8 mouse cellular contexts compared by ENCODE assay signal in genomic region chr14:30625131-30625807, GRCm38 (mm10). TPM values are rescaled to one million over a fixed set of nuclear protein-coding genes. Genes with fewer than 3 reads are reported as not detected.
DNase-seq lines count a peak whose midpoint lies in the region; ATAC-seq and TF ChIP-seq lines count a peak whose summit lies in the region.

No protein-coding gene starts in this region.

- peak; percentile 51 to 57 for DNase-seq in right cerebral cortex, postnatal 10 days (ENCODE audit: low spot score in 2 of 2)
- no peak for DNase-seq in right cerebral cortex, postnatal 36 days (ENCODE audit: low spot score in 2 of 2)
- peak; percentile 31 for DNase-seq in embryo, embryonic 11.5 days (ENCODE audit: low read depth, low spot score)
- DNase-seq in heart, adult 2 months, result peak; percentile 62 to 72
- DNase-seq in kidney, adult 18-20 months, result peak; percentile 66
- DNase-seq in lung, postnatal 14 days, result peak; percentile 67
- peak; percentile 42 for DNase-seq in spleen, adult 12 weeks (ENCODE audit: low spot score)

- no peak for TF ChIP-seq CTCF in heart, adult 2 months (IDR thresholded peaks at IDR 0.05)

- no peaks in the 10 kb centered on the region for H3K27me3 ChIP-seq in heart, adult 2 months (ENCODE audit: control insufficient read depth, insufficient read depth, low read length)

- no peaks in the 10 kb centered on the region for H3K36me3 ChIP-seq in heart, adult 2 months (ENCODE audit: control insufficient read depth, insufficient read depth, low read length)

- no peak for ATAC-seq in monocyte, adult 5-6 weeks (replicated peaks; ENCODE audit: insufficient number of reproducible peaks, low FRiP score, low TSS enrichment, poor library complexity, severe bottlenecking)

- no peak for TF ChIP-seq POLR2A in heart, adult 2 months (IDR thresholded peaks at IDR 0.05; ENCODE audit: insufficient read depth, low read depth, low read length)

- H3K9ac ChIP-seq in heart, adult 2 months (ENCODE audit: low read depth, low read length), result peak overlapping the region; percentile 78

- peak overlapping the region; percentile 76 for H3K27ac ChIP-seq in heart, adult 2 months

- no peak for TF ChIP-seq EP300 in heart, adult 2 months (IDR thresholded peaks at IDR 0.05; ENCODE audit: insufficient read depth, low read depth, low read length)

- H3K4me1 ChIP-seq in heart, adult 2 months (ENCODE audit: control insufficient read depth, insufficient read depth, low read length), result peaks cover under 1% of the 10 kb centered on the region

- peak overlapping the region; percentile 93 for H3K4me3 ChIP-seq in heart, adult 2 months

- intact Hi-C loops in heart, adult 2 months (cut with DNase I), result no loop called here

- 3% methylated on average over 39 of the region's 39 CpGs for WGBS in heart, adult 2 months

- H3K79me2 ChIP-seq in heart, adult 2 months (replicated peaks; ENCODE audit: control insufficient read depth, insufficient read depth, low read length), result no peaks in the 10 kb centered on the region

RNA-seq across cellular contexts. Expression of gene Prkcd, which starts 0.7 kb away (rescaled TPM):
- total RNA-seq in heart, adult 2 months (2021), result 10 to 100 TPM; 10.4 to 12.6 TPM
- 31.5 and 31.7 TPM in 2 replicates for polyA plus RNA-seq in heart, adult 2 months (2012; rRNA removed)
- total RNA-seq in monocyte, adult 5-6 weeks (2017), result 610 to 725 TPM (median 637 TPM) in 3 replicates

RNA-seq across cellular contexts. Expression of gene Rft1, which starts 28.9 kb away (rescaled TPM):
- 1 to 10 TPM; 6.1 to 8.1 TPM for total RNA-seq in heart, adult 2 months (2021)
- polyA plus RNA-seq in heart, adult 2 months (2012; rRNA removed), result 8.8 and 13.0 TPM in 2 replicates
- total RNA-seq in monocyte, adult 5-6 weeks (2017), result 14.2 to 22.2 TPM (median 16.0 TPM) in 3 replicates

Comparison
In these comparisons a context has a peak if more than half of its experiments do, and no peak if none do; other contexts are left out.
1. DNase-seq: peak in right cerebral cortex, postnatal 10 days (2 of 2), embryo, embryonic 11.5 days (single experiment), heart, adult 2 months (2 of 2), kidney, adult 18-20 months (single experiment), lung, postnatal 14 days (single experiment) and spleen, adult 12 weeks (single experiment); none in right cerebral cortex, postnatal 36 days (0 of 2).
2. RNA of gene Prkcd, which starts 0.7 kb away (total RNA-seq): 610 to 725 TPM in monocyte, adult 5-6 weeks; 10.4 to 12.6 TPM in heart, adult 2 months; every median in the first group is over 10 times any median in the second.